Mouse (Mus musculus) erythroblast, embryonic 14.5 days (primary cell): ENCODE measurements around the gene Dap.

Experiments
- GATA1 ChIP-seq: IDR thresholded peaks from 2 replicates; pipeline ENCODE4 v1.6.1; 2012; ENCODE audit warnings: low read length, inconsistent platforms, mixed read lengths
- TAL1 ChIP-seq: IDR thresholded peaks from 3 replicates; pipeline ENCODE4 v1.6.1; 2012; ENCODE audit warnings: low read length, inconsistent platforms, mixed read lengths

DNA sequence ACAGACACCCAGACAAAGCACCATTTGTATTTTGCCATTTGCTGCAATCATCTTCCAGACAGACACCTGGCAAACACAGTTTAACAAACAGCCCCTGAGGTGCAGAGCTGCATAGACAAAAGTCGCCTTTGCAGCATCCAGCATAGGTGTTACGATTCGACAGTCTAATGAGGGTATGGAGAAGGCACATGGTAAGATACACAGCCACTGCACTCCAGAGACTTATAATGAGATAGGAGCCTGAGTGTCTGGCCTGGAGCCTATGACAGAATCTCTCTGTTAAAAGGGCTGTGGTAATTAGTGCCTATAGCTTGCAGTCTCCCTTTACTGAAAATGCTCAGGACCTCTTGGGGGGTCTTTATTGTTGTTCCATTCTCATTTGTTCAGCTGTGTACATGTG, 26.6 kb downstream of the Dap start:
- TF ChIP-seq TAL1 (no peak), GATA1 (no peak)
